Mouse (Mus musculus) midbrain, embryonic 12.5 days (tissue): ENCODE data around the gene Cx3cr1. TPM values are rescaled to one million over a fixed set of nuclear protein-coding genes. Genes with fewer than 3 reads are reported as not detected.

Experiments used
- ATAC-seq: fragments of 200-750 bp; cut with Nextera tagmentation; 2 replicates; pipeline ENCODE4 v1.8.0; 2017; ENCODE audit warnings: low read depth, moderate TSS enrichment, moderate library complexity; ENCODE audit not compliant: low FRiP score
- H3K27ac ChIP-seq: fragments of 300-500 bp; sonication (generic); replicated peaks from 2 replicates; pipeline ENCODE4 v1.5.1; 2016; ENCODE audit warnings: mild to moderate bottlenecking
- H3K27me3 ChIP-seq: fragments of 300-500 bp; sonication (generic); 2 replicates; pipeline ENCODE4 v1.6.1; 2016; ENCODE audit warnings: mild to moderate bottlenecking
- H3K36me3 ChIP-seq: fragments of 300-500 bp; sonication (generic); 2 replicates; pipeline ENCODE4 v1.6.1; 2016
- H3K4me1 ChIP-seq: fragments of 300-500 bp; sonication (generic); 2 replicates; pipeline ENCODE4 v1.6.1; 2016
- H3K4me2 ChIP-seq: fragments of 300-500 bp; sonication (generic); replicated peaks from 2 replicates; pipeline ENCODE4 v1.6.1; 2016; ENCODE audit warnings: mild to moderate bottlenecking, moderate library complexity
- H3K4me3 ChIP-seq: fragments of 300-500 bp; sonication (generic); 2 replicates; pipeline ENCODE4 v1.5.1; 2016; ENCODE audit warnings: mild to moderate bottlenecking
- H3K9ac ChIP-seq: fragments of 300-500 bp; sonication (generic); replicated peaks from 2 replicates; pipeline ENCODE4 v1.6.1; 2016; ENCODE audit warnings: mild to moderate bottlenecking, moderate library complexity
- H3K9me3 ChIP-seq: fragments of 300-500 bp; sonication (generic); 2 replicates; pipeline ENCODE4 v1.6.1; 2016; ENCODE audit warnings: mild to moderate bottlenecking
- WGBS: fragments of 180-500 bp; shearing (Covaris S2); methylation state at CpG from one replicate; pipeline ENCODE4 v1.1.7; 2016; 5-methylcytosine and 5-hydroxymethylcytosine counted together
- polyA plus RNA-seq: library from polyadenylated mRNA; unstranded; fragments of >200 nt; fragmentation: Nextera tagmentation; extraction: Ambion mirVana; gene quantifications from 2 replicates; pipeline ENCODE4 v1.2.1, GENCODE M21; 2016

Gene Cx3cr1
- polyA plus RNA-seq, 1 experiment from 2014 or later, result 7.7 TPM

- Histone ChIP-seq H3K4me2 (no peak overlapping the region), H3K27ac (no peak overlapping the region), H3K4me1 (no peaks in the 10 kb centered on the region), H3K9ac (no peak overlapping the region), H3K27me3 (0 out of 2 replicates have a peak, but pooled peaks cover 5% of the 10 kb centered on the region), H3K36me3 (no peaks in the 10 kb centered on the region), H3K4me3 (no peak overlapping the region), H3K9me3 (no peaks in the 10 kb centered on the region)
- WGBS, result 85% methylated on average over 7 of the region's 7 CpGs
- no peak for ATAC-seq
These were observed 99.9 kb downstream of the Cx3cr1 start for GRCm38 (mm10) chr9:119969811-119970210.

DNA sequence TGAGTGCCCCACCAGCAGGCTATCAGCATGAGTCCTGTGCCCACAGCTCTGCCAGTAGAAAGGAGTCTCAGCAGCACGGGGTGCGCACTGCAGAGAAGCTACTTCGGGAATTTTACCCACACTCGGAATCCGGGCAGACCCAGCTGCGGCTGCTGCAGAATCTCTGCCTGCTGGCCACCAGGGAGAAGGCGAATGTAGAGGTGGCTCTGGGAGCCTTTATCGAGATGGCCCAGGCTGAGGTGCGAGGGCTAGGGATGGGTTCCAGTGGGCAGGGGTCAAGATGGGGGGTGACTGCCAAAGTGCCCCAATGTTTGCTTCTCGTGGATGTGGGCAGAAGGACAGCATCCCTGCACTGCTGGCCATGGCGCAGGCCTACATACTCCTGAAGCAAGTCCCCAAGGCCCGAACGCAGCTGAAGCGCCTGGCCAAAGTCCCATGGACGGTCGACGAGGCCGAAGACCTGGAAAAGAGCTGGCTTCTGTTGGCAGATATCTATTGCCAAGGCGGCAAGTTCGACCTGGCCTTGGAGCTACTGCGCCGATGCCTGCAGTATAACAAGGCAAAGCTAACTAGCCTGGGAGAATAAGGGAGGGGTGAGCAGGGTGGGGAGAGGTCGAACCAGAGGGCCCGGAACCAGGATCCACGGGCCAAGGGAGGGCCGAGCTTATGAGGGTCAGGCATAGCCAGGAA, 103.3 kb downstream of the Cx3cr1 start:
- peaks cover 12% of the 10 kb centered on the region; the same call in 1 of the 2 replicates for H3K27me3 ChIP-seq
- H3K36me3 ChIP-seq, result no peaks in the 10 kb centered on the region
- no peaks in the 10 kb centered on the region for H3K9me3 ChIP-seq
- no peak overlapping the region for H3K4me2 ChIP-seq
- H3K9ac ChIP-seq, result no peak overlapping the region
- no peak overlapping the region for H3K27ac ChIP-seq
- WGBS, result 91% methylated on average over 26 of the region's 26 CpGs
- ATAC-seq, result no peak
- H3K4me3 ChIP-seq, result no peak overlapping the region
- peaks cover 5% of the 10 kb centered on the region for H3K4me1 ChIP-seq

DNA sequence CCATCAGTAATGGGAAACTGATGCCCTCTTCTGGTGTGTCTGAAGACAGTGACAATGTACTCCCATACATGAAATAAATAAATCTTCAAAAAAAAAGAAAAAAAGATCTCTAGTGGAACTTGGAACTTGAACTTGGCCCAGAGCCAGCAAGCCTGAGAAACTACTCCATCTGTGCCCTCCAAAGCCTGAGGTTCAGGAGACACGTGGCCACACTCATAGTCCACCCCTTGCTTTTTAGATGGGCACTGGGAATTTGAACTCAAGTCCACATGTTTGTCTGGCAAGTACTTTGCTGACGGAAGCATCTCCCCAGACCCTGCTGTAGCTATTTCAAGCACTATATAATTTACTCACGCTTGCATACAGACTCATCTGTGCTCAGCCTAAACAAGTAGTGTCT, 104.5 kb downstream of the Cx3cr1 start:
- peaks cover 20% of the 10 kb centered on the region; the same call in 1 of the 2 replicates for H3K27me3 ChIP-seq
- H3K27ac ChIP-seq, result no peak overlapping the region
- H3K9ac ChIP-seq, result no peak overlapping the region
- no peaks in the 10 kb centered on the region for H3K36me3 ChIP-seq
- H3K9me3 ChIP-seq, result no peaks in the 10 kb centered on the region
- ATAC-seq, result no peak
- 78% methylated on average over 3 of the region's 3 CpGs for WGBS
- H3K4me1 ChIP-seq, result peaks cover 5% of the 10 kb centered on the region
- no peak overlapping the region for H3K4me3 ChIP-seq
- H3K4me2 ChIP-seq, result no peak overlapping the region

DNA sequence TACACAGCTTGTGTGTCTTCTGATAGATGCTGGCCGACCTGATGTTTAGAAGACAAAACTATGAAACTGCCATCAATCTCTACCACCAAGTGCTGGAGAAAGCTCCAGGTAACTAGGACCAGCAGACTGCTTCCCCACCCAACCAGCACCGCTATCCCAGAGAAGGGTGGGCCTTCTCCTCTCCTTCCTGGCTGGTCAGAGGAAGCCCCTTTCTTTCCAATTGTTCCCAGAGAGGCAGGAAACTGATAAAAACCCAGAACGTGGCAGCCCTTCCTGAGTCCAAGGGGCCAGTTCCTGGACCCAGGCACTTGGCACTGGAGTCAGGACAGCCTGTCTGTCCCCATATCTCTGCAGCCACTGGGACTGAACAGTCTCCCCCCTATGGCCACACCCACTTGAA, 105.5 kb downstream of the Cx3cr1 start:
- Histone ChIP-seq H3K9me3 (no peaks in the 10 kb centered on the region), H3K36me3 (no peaks in the 10 kb centered on the region), H3K27me3 (peaks cover 20% of the 10 kb centered on the region; the same call in 1 of the 2 replicates), H3K4me3 (no peak overlapping the region), H3K4me2 (no peak overlapping the region), H3K4me1 (peaks cover 5% of the 10 kb centered on the region), H3K9ac (no peak overlapping the region), H3K27ac (no peak overlapping the region)
- whole genome bisulfite sequencing, result 84% methylated on average over 3 of the region's 3 CpGs
- no peak for ATAC-seq

DNA sequence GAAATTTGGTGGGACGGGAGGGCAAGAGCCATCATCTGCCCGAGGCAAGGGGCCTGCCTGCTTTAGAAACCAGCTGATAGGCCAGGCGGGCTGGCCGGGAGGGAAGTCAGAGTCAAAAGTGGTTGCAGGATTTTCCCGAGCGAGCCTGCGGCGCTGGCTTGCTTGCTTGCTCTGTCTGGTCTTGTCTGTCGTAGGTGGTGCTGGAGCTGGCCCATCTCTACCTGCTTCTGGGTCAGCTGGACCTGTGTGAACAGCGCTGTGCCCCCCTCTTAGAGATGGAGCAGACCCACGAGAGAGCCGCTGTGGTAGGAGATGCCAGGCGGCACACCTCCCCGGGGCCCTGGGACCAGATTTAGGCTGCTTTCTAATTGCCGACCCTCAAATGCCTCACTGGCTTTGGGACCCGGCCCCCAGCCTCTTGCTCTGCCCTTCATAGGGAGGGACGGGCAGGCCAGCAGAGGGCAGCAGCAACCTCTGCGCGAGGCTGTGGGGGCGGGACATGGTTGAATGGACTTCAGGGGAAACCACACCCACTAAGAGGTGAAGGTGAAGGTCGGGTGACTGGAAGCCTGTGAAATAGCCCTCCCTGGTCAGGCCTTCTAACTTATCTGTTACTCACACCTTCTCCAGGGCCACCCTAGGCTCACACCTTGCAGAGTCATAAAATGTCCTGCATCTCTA, 106.6 kb downstream of the Cx3cr1 start:
- WGBS, result 13% methylated on average over 21 of the region's 21 CpGs

DNA sequence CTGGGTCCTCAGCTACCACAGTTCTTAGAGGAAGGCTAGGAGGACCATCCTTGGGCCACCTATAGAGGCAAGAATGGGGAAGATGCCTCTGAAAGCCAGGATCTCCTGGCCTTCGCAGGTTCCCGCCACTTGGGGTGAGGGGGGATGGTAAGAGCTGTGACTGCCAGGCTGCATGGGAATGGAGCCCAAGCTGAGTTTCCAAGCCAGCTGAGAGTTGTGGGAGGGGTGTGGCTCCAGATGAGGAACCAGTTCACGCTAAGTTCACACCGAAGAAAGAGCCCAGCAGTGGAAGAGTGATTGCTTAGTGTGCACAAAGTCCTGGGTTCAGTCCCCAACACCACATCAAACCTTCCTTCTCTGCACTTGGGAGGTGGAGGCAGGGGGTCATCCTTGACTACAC, 107.5 kb downstream of the Cx3cr1 start:
- no peaks in the 10 kb centered on the region for H3K36me3 ChIP-seq
- whole genome bisulfite sequencing, result 78% methylated on average over 4 of the region's 4 CpGs
- peaks cover 5% of the 10 kb centered on the region for H3K4me1 ChIP-seq
- H3K4me3 ChIP-seq, result no peak overlapping the region
- H3K4me2 ChIP-seq, result no peak overlapping the region
- H3K27me3 ChIP-seq, result peaks cover 15% of the 10 kb centered on the region; the same call in 1 of the 2 replicates
- H3K9ac ChIP-seq, result no peak overlapping the region
- H3K9me3 ChIP-seq, result no peaks in the 10 kb centered on the region
- ATAC-seq, result no peak
- no peak overlapping the region for H3K27ac ChIP-seq

More for the DNA sequence above, 106.6 kb downstream of the Cx3cr1 start:
- Histone ChIP-seq H3K9me3 (no peaks in the 10 kb centered on the region), H3K27ac (no peak overlapping the region), H3K4me3 (no peak overlapping the region), H3K27me3 (peaks cover 20% of the 10 kb centered on the region; the same call in 1 of the 2 replicates), H3K9ac (no peak overlapping the region), H3K4me1 (peaks cover 5% of the 10 kb centered on the region), H3K4me2 (peak overlapping the region; percentile 28), H3K36me3 (no peaks in the 10 kb centered on the region)
- ATAC-seq, result no peak

GRCm38 (mm10) chr9:119958835-119959234, 110.8 kb downstream of the Cx3cr1 start:
- Histone ChIP-seq H3K9me3 (no peaks in the 10 kb centered on the region), H3K27me3 (peaks cover 15% of the 10 kb centered on the region; the same call in 1 of the 2 replicates), H3K27ac (no peak overlapping the region), H3K9ac (no peak overlapping the region), H3K4me3 (no peak overlapping the region), H3K4me1 (peaks cover 5% of the 10 kb centered on the region), H3K36me3 (no peaks in the 10 kb centered on the region), H3K4me2 (no peak overlapping the region)
- no peak for ATAC-seq
- 81% methylated on average over 9 of the region's 9 CpGs for WGBS

DNA sequence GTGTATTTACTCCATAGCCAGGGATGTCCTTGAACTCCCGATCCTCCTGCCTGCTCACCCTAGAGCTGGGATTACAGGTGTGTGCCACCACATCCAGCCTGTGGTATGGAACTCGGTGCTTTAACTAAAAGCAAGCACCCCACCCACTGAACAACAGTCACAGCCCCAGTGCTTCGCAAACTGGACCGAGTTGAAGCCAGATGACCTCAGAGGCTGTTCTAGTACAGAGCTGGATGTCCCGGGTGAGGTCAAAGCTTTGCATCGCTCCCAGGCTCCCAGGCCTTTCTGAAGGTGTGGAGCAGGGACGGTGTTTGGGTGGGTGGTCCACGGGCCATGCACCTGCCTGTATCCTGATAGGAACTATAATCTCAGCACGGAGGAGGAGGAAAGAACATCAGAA, 118.3 kb downstream of the Cx3cr1 start:
- Histone ChIP-seq H3K36me3 (no peaks in the 10 kb centered on the region), H3K27me3 (no peaks in the 10 kb centered on the region; the same call in 1 of the 2 replicates), H3K9me3 (no peaks in the 10 kb centered on the region), H3K27ac (no peak overlapping the region), H3K4me3 (no peak overlapping the region), H3K9ac (no peak overlapping the region), H3K4me2 (no peak overlapping the region), H3K4me1 (no peaks in the 10 kb centered on the region; the same call in 1 of the 2 replicates)
- 90% methylated on average over 9 of the region's 9 CpGs for WGBS
- no peak for ATAC-seq

GRCm38 (mm10) chr9:119950434-119950833, 119.2 kb downstream of the Cx3cr1 start:
- H3K9me3 ChIP-seq, result no peaks in the 10 kb centered on the region
- no peaks in the 10 kb centered on the region for H3K36me3 ChIP-seq
- 66% methylated on average over 6 of the region's 6 CpGs for WGBS
- H3K9ac ChIP-seq, result no peak overlapping the region
- no peaks in the 10 kb centered on the region; the same call in 1 of the 2 replicates for H3K4me1 ChIP-seq
- no peaks in the 10 kb centered on the region; the same call in 1 of the 2 replicates for H3K27me3 ChIP-seq
- no peak overlapping the region for H3K27ac ChIP-seq
- H3K4me2 ChIP-seq, result no peak overlapping the region
- ATAC-seq, result no peak
- no peak overlapping the region for H3K4me3 ChIP-seq

DNA sequence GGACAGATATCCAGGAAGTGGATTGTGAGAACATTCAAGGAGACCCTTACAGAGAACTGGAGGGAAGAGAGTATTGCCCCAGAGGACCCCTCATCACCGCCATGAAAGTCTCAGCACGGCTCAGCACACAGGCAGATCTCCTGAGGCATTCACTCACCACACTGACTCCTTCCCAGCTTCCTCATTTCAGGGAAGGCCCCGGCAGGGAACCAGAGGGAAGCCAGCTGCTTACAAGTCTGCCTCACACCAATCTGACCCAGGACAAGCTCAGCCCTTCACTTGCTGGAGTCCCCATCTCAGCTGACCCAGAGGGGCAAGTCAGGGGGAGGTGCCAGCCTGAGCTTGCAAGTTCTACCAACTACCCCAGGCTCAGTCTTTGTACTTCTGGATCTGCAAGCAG, 120.9 kb downstream of the Cx3cr1 start:
- Histone ChIP-seq H3K9ac (no peak overlapping the region), H3K27me3 (no peaks in the 10 kb centered on the region; the same call in 1 of the 2 replicates), H3K4me2 (no peak overlapping the region), H3K4me3 (no peak overlapping the region), H3K36me3 (no peaks in the 10 kb centered on the region), H3K9me3 (no peaks in the 10 kb centered on the region), H3K27ac (no peak overlapping the region), H3K4me1 (no peaks in the 10 kb centered on the region; the same call in 1 of the 2 replicates)
- 53% methylated on average over 3 of the region's 3 CpGs for WGBS
- ATAC-seq, result no peak

DNA sequence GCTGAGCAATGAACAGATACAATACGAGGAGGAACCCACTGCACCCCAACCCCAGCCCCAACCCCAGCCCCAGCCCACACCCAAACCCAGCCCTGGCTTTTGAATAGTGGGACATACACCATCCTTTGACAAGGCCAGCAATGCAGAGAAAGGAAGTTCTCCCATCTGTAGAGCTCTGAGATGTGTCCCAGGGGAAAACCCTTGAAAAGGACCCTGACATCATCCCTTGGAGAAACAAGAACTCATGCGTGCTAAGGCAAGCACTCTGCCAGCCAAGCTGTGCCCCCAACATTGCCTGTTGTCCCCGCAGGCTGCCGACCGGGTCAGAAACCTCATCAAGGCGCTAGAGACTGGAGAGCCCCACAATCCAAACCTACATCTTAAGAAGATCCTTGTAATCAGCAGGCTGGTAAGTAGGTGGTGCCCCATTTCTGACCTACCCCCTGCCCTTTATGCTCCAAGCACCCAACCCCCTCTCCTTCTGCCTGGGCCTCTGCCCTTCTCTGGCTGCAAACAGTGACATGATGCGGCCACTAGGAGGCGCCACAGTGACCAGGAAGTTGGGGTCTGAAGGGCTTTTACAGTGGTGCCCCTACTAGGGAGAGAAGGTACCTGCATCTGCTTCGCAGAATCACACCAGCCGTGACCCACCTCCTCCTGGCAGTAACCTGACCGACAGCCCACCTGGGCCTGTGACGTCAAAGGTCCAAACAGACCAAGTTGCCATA, 124.3 kb downstream of the Cx3cr1 start:
- Histone ChIP-seq H3K9me3 (no peaks in the 10 kb centered on the region), H3K36me3 (no peaks in the 10 kb centered on the region), H3K4me2 (no peak overlapping the region), H3K27me3 (no peaks in the 10 kb centered on the region; the same call in 1 of the 2 replicates), H3K9ac (no peak overlapping the region), H3K4me3 (no peak overlapping the region), H3K27ac (no peak overlapping the region), H3K4me1 (no peaks in the 10 kb centered on the region)
- no peak for ATAC-seq
- WGBS, result 74% methylated on average over 12 of the region's 12 CpGs

DNA sequence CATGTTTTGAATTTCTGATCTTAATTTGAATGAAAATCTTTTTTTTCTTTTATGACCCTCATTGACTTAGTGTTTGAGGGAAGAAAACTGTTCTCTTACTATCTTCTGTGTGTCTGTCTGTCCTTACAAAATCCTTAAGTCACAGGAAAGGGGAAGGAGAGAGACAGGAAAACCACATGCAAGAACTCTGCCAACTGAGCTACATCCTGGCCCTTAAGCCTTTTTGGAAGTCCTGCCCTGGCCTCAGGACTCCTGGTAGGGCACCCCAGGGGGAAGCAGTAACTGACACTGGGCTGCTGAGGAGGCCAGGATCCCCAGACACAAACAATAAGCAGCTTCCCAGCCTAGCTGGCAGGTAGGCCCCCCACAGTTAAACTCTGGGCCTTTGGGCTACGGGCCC, 126.4 kb downstream of the Cx3cr1 start:
- no peak overlapping the region for H3K4me3 ChIP-seq
- H3K27ac ChIP-seq, result no peak overlapping the region
- no peak overlapping the region for H3K4me2 ChIP-seq
- WGBS, result 63% methylated on average over 1 of the region's 1 CpGs
- H3K36me3 ChIP-seq, result no peaks in the 10 kb centered on the region
- H3K9ac ChIP-seq, result no peak overlapping the region
- H3K4me1 ChIP-seq, result no peaks in the 10 kb centered on the region
- no peak for ATAC-seq
- no peaks in the 10 kb centered on the region for H3K9me3 ChIP-seq
- H3K27me3 ChIP-seq, result peaks cover under 1% of the 10 kb centered on the region; the same call in 1 of the 2 replicates
